Mouse (Mus musculus) ovary, postnatal 36 days (tissue): Measurements from ENCODE around the gene Tenm4.

Experiments
- DNase-seq: peaks from one replicate; pipeline ENCODE4 v3.0.0; 2022; ENCODE audit warnings: low spot score, mixed read lengths

The Tenm4 gene

DNA sequence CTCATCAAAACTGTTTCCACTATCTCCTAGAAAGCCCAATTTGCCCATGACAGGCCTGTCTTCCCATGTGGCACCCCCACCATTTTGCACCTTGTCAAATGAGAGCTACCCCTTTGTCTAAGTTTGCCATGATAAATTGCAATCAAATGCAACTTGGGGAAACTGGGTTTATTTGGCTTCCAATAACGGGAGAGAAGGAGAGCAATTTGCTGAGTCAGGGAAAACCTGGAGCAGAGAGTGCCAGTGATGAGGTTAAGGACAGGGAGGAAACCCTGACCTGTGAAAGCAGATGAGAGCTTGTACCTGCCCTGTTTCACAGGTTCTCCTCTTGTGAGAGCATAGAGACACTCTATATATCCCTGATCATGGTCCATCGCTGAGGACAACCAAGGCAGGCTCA, 170.4 kb downstream of the Tenm4 start:
- no peak for DNase-seq

DNA sequence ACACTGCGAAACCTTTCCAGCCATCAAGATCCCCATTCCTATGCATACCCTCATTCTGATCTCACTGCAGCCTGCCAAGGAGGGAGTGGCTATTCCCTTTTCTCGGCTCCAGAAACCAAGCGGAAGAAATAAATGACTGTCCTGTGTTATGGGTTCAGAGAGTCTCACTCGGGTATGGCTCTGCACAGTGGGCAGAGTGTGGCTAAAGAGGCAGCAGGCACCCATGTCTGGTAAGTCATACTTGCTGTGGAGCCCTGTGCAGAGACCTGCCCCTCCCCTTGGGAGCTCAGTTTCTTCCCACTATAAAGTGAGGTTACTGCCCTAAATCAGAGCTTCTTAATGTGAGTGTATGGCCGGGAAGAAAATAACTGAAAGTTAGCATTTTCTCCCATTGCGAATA, 171.9 kb downstream of the Tenm4 start:
- DNase-seq = no peak

DNA sequence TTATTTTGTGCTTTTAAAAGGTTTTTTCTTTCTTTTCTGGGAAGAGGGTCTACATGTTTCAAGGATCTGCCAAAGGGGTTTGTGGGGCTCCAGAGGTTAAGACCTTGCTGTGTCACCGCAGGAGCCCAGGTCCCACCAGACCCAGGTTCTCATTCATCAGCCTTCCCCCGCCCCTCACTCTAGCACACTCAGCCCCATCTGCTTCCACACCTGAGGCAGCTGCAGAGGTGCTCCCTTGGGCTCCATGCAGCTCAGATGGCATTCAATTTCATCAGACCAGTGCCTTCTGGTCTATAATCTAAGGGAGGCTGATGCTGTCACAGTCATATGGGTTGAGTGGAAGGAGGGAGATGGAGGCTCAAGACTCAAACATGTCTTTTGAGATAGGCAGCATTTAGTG, 172.6 kb downstream of the Tenm4 start:
- DNase-seq = no peak

DNA sequence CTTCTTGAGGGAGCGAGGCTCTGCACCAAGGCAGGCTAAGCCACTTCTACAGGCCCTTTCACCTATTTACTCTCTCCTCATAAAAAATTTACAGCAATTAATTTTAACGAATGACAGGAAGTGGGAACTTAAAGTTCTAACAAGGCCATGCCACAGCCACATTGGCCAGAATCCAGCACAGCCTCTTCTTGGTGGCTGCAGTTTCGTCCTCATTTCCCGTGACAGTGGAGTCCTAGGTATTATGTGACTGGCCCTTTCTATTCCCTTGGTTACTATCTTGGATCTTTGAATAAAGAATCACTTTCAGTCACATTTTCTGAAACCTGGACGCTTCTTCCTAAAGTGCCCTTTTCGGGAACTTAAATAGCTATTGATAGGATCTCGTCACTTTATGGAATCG, 181.6 kb downstream of the Tenm4 start:
- DNase-seq = no peak

DNA sequence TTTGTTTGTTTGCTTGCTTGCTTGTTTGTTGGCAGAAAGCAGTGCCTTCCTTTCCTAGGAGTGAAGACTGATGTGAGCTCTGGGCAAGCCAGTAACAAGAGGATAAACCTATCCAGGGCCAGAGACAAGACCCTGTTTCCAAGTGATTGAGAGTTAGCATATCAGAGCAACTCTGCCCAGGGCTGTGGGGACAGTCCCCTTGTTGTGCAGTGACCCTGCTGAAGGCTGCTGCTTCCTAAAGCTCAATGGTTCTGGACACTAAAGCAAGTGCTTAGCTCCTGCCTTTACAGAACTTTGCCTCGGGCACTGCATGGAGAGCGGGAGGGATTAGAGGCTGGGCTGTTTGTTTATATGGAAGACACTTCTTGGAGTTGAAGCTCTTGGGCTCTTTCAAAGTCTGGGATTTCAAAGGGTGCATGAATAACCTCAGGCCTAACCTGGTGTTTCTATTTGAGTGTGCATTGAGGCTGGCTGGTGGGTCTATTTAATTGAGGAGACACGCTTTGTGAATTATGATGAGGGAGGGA, 185.3 kb downstream of the Tenm4 start:
- no peak for DNase-seq

DNA sequence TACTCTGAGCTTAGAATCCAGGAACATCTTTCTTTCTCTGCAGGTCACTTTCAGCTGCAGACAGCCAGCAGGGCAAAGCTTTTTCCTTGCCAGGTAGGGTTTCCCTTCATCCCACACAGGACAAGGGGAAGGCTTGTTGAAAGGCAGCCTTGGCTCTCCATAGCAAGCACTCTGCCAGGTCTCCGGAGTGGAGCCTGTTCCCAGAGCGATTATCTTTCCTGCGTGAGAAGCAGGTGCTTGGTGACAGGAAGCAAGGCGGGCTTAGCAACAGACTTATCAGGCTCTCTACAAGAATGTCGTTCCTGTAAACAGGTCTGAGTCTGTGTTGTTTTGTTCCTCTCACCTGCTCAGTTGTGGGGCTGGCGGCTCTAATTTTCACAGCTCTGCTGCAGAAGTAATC, 186.5 kb downstream of the Tenm4 start:
- no peak for DNase-seq

DNA sequence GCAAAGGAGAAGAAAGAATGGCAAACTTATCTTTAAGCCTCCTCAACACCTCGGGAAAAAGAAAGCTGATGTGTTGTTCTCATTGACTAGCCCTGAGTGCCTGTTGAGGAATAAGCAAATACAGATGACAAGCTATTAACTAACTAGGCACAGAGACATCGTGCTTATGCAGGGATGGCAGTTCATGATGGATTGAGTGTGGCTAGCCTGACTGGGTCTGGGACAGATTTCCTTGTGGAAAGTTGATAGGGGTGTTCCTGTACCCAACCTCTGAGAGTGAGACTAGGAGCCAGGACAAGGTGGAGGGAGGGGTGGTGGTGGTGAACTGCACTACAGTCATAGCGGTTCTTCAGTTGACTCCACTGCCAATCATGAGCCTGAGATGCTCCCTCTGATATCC, 192.3 kb downstream of the Tenm4 start:
- no peak for DNase-seq

DNA sequence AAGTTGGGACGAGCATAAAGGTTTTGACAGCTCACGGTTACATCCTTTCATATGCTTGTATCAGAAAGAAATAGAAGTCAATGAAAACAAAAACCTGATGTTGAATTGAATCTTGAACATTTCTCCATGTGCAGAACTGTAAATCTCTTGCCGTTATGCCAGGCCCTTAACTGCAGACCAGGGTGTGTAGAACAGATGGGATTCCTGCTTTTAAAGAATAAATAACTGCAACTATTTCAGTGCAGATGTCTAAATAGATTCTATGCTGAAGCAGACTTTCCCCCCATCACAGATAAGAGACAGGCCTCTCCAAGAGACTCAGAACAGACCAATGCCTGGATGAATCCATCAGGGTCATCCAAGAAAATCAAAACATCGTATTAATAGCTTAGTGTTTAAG, 198.9 kb downstream of the Tenm4 start:
- DNase-seq = no peak

DNA sequence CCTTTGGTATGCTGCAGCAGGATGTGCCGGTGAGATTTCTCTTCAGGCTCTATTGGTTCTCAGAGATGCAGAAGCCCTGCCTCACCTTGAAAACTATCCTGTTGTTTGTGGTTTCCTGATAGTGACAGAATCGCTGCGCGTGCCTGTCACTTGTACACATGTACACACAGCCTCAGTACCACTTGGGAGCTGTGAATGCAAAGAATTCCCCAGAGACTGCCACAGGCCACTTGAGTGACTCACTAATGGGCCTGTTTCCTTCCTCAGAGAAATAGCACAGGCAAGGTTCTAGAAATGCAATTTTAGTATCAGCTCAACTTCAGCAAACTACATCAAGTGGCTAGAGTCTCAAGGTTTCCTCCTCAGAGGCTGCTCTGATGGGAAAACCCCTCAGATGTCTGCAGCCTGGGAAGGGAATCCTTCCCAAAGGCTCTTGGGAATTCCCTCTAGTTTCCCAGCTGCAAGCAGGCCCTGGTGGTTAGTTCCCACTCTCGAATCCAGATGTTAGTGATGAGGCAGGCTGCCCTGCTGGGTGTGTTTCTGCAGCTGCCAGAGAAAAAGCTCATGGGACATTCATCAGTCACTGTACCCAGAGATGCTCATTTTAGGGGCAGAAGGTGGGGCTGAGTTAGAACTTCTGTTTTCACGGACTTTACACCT, 203.1 kb downstream of the Tenm4 start:
- no peak for DNase-seq

DNA sequence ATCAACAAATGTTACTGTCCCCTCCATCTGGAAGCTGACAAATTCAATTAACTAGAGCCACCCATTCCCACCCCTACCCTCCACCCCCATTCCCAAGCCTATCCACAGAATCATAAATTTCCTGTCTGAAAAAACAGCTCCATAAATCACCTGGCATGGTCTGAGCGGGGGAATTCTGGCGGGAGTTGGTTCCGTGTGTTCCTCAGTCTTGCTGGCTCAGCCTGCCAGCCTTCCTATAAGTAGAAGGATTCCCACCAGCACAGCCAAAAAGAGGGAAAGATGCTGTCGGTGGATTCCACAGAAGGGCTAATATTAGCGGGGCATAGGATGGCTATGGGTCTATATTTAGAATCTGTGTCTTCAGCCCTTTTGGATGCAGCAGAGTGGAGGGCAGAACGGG, 204.5 kb downstream of the Tenm4 start:
- DNase-seq = no peak

DNA sequence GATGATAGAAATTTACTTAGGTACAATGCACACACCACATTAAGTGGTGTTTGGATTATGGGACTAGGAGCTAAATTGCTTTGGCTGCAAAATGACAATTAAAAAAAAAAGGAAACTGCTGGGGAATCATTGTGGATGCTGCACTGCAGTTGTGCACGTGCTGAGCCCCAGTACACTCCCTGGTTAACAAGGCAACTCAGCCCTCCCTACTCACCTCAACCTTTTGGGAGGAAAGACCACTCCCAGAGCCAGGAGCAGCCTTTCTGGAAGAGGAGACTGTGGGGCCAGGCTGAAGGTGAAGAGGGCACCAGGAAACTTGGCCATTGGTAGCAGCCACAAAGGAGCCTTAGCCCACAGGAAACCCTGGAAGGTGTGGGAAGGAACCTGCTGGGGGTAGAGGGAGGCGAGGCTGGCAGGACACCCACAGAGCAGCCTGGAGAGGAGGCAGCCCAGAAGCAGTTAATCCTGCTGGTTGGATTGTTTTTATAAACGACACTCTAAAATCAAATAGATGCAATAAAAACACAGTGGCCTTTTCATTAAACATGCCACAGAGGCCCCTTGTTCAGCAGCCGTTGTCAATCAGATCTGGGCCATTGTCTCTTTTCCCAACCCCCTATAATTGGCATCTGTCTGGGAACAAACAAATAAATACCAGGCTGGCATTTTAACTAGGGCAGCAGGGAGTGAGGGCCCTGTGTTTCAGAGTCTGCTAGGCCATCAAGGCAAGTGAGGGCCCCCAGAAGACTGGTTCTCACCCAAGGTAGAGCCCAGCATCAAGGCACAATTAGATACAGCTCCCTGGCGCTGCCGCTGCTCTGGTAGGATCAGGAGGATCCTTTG, 212.9 kb downstream of the Tenm4 start:
- DNase-seq = no peak

DNA sequence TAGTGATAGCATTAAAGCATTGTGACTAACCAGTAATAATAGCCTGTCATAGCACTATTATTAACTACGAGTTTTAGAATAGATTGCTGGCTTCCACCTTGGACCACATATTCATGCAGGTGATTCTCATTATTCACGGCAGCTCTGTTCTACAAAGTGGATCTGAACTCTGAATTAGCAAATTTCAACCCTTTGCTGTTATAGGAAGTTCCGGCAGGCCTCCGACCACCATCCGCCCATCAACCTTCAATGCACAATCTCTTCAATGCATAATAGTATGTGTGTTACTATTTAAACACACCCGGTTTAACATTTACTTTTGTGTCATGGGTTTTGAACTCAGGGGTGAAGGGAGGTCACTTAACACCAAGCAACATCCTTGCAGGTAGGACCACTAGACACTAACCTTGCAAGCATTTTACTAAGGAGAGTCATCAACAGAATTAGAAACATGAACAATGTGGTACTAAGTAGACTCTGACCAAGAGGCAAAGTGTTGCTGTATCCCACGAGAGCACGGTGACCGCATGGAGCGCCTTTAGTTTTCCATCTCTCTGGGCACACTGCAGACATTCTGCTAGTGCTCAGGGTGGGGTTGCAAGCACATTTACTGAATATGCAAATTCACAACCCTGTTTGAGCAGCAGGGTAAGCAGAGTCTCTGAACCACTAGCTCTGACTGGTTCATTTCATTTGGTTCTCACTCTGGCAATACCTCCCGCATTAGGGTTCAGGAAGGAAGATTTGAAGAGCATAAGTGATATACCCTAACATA, 213.9 kb downstream of the Tenm4 start:
- DNase-seq = no peak

DNA sequence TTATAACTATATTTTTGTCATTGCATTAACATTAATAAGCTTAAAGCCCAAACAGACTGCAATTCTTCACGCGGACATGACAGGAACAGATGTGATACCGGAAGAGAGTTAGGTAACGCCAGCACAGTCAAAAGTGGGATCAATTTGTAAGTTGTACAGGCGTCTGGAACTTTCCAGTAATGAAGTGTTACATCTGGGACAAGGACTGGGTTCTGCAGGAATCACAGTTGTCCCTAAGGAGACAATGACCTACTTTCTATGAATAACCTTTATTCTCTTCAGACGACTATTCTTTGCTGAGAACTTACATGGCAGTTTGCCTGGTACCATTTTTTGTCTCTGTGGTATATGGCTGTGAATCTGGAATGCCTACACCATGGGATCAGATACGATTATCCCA, 214.8 kb downstream of the Tenm4 start:
- DNase-seq = no peak

DNA sequence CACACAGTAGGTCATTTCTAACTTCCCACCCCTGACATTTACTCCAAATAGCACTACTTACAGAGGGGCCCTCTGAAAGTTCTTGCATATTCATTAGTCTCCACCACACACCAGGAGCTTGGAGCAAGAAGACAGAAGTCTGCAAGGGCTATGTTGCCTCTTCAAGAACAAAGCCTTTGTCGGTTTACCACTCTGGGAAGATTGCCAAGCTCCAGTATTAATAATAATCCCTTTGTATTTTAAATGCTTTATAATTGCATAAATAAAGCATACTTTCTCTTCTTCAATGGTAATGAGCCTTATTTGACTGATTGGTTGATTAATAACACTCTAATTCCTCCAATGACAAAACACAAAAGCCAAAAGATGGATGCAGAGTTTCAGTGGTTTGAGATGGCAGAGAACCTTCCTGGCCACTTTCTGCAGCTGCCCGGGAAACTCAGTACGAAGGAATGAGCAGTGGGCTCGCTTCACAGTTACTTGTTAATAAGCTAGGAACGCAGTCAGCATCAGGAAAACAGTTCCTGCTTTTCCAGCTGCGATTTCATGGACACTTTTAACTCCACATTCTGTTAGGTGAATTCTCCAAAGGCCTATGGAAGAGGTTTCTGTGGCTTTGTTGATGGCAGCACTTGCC, 219.1 kb downstream of the Tenm4 start:
- DNase-seq = no peak

DNA sequence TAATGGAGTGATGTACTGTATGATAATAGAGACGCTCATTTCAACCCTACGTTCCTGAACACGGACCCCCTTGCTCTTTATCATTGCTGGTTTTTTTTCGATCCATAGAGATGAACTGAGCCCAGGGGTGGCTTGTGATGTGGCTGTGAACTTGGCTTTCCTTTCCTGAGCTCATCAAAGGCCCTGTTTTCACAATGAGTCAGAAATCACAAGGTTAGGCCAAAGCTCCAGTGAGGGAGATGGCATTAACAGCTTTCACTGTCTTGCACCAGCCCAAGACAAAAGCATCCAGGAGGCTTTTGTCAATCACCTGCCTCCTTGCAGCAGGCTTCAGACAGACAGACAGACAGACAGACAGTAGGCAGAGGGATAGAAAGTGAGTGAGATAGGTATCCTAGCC, 219.8 kb downstream of the Tenm4 start:
- no peak for DNase-seq

DNA sequence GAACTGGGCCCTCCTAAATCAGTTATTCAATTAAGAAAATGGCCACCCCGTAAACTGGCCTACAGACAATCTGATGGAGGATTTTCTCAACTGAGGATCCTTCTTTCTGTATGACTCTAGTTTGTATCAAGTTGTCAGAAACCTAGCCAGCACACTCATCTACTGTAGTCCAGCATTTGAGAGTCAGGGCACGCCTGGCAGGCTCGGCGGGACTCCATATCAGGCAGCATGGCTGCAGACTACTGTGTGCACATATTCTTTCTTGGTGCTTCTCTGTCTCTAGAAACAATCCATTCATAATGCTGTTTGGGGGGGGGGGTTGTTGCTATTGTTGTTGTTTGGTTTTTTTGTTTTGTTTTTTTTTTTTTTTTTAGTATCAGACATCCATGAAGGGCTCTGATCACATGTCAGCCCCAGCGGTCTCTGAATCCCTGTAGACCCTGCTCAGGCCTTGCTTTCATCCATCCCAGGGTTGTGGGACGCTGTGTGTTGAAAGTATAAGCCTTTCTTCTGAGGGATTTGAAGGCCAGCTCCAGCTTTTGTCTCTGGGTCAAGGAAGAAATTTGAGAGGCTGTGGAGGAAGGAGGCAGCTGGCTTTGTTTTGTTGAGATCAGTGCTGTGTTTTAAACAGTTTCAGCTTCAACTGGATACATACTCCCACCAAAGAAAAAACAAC, 220.9 kb downstream of the Tenm4 start:
- no peak for DNase-seq

DNA sequence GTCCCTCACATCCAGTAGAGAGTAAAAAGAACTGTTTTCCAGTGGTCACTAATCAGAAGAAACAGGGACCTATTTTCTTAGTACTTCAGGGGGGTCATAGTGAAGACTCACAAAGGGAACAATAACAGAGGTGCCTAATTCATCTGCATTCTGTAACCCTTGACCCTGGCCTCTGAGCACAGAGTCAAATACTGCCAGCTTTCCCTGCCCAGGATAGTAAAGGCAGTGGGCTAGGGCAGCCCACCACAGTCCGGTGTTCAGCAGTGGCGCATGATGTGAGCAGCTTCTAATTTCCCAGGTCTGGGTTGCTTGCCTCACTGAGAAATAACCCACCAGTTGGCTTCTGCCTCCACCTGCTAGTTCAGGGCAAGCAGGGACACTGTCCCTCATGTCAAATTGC, 221.6 kb downstream of the Tenm4 start:
- no peak for DNase-seq

DNA sequence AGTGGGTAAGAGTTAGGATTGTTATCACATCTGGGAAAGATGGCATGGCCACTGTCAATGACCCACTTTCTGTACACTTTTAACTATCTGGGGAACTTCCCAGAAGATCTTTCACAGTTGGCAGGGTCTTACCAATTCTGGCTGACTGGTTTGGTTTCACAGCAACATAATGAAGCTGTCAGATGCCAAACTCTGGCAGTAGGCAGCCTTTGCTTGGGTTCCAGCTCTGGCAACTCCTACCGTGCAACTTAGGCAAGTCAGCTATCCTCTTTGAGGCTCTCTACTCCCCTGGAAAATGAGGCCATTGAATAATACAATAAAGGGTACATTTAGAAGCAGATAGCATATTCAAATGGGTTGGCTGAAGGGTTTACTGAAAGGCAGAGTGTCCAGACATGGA, 226.9 kb downstream of the Tenm4 start:
- no peak for DNase-seq

DNA sequence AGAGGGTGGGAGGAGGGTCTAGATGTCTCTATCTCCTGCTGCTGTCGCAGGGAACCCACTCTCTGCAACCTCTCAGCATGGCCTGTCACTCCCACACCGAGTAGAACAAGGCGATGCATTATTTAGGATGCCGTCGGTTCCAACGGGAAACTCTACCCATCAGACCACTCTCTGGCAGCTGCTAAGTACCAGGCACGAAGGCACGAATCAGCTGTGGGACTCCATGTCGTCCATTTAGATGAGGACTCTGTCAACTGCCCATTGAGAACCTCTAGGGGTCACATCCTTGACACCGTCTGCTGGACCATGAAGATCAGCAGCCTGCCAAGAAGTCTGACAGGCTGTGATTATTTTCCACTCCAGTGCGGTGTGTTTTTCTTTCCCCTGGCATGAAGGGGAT, 229.4 kb downstream of the Tenm4 start:
- no peak for DNase-seq

DNA sequence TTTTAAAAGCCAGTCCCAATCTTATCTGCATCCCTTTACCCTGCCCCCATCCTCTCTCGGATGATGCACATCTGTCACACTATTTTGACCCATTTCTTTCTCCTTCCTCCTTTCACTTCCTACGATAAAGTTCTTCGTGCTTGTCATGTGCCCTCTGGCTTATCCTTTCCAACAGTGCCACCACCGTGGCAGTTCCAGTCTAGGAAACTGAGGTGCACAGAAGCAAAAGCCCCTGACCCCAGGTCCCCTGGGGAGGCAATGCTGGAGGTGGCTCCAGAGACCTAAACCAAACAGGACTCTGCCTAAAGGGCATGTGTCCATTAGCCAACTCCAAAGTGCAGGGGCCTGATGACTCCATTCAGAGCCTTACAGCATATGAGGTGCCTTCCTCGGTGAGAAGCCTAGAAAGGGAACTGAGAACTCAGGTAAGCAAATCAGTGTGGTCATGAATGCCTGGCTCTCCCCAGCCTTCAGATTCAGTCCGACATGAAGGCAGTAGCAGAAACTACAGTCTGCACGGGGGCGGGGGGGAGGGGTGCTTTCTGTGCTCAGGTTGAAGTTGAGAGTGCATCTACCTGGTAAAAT, 235.7 kb downstream of the Tenm4 start:
- no peak for DNase-seq

DNA sequence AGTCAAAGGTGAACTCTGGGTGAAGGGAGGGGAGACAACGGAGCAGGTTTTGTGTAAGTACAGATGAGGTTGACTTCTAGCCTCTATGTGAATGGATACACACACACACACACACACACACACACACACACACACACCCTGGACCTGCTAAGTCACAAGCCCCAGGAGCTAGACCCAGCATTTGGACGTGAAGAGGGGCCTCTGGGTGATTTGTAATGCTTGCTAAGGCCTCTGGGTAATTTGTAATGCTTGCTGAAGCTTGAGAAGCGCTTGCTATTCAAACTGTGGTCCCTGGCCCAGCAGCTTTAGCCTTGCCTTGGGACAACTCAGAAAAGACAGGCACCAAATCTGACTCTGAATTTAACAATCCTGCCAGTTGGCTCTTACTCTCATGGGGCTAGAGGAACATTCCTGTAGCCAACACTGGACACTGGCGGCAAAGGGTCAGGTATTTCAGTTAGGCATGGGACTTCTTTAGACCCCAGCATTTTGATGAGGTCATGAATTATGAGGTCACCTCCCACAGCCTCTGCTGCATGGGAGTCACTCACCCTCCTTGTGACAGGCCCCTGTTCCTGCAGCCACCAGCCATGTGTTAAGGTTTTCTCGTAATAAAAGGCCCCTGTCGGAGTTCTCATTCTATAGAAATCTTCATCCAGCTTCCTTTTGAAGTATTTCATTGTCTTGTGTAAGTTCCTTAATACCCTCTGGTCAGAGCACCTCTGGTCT, 237.3 kb downstream of the Tenm4 start:
- DNase-seq = no peak
